Mouse (Mus musculus): Measurements from ENCODE around the gene Cacna2d2. TPM values are rescaled to one million over a fixed set of nuclear protein-coding genes. Genes with fewer than 3 reads are reported as not detected.
A peak's percentile ranks its signal among the peaks of the same experiment; 100 is the strongest.
"Not testable (repeated sequence)": the region's sequence is repeated elsewhere in the genome, so short reads cannot be mapped to it uniquely, and the experiment has no call there.

Gene Cacna2d2
- total and polyA plus RNA-seq, 3 experiments, result 6.9 to 12.1 (median 7.1) TPM

- DNase-seq, result no peak
These were observed 156.3 kb downstream of the Cacna2d2 start for GRCm38 (mm10) chr9:107555701-107556100.

DNA sequence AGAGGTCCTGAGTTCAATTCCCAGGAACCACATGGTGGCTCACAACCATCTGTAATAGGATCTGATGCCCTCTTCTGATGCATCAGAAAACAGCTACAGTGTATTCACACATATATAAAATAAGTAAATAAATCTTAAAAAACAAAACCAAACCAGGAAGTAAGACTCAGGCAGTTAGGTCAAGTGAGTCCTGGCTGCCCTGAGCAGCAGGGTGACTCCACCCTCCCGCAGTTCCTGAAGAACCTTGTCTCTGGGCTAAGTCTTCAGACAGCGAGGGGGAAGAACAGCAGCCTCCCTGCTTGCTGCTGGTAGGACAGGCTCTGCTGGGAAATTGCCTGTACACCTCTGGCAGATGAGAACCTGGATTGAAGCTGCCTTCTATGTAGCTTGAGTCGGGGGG, 156.9 kb downstream of the Cacna2d2 start:
- no peak for DNase-seq

- DNase-seq, result peak; percentile 97
These were observed 163.7 kb downstream of the Cacna2d2 start, which contains the start of gene Tusc2 for GRCm38 (mm10) chr9:107563029-107563581. TSS of gene Tusc2 (plus strand) at chr9:107563255.

DNA sequence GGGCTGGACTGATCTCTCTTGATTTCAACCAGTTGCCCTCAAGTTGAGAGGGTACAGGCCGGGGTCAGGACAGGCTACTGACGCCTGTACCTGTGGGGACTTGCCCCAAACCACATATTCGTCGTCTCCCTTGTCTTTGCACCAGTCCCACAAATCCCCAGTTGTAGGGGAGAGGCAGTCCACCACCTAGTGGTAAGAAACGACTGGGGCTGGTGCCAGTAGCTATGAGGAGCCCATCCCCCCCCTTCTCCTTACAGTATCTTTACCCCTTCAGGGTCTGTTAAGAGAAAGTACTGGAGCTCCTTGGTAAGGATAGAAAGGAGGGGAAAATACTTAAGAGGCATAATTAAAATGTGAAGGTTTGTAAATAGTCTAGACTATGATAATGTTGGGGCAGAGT, 166.1 kb downstream of the Cacna2d2 start:
- not testable (repeated sequence) for DNase-seq

GRCm38 (mm10) chr9:107566041-107566709, 166.8 kb downstream of the Cacna2d2 start:
- DNase-seq, result peak; percentile 88

DNA sequence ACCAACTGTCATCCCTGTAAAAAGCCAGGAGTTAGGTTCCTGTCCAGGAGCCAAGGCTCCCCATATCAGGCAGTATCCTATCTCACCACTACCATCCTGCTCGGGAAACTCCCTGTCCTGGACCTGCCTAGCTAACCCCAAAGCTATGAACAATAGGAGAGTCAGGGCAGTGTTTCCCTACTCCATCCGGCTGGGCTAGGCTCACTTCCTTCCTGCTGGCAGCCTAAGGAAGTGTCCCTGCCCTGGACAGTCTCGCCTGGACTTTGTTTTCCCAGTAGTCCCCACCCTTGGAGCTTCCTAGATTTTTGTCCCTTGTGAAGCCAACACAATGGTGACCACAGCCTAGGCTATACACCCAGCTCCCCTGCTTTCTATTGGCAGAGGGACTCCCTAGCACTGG, 167.4 kb downstream of the Cacna2d2 start:
- DNase-seq, result peak; percentile 61

DNA sequence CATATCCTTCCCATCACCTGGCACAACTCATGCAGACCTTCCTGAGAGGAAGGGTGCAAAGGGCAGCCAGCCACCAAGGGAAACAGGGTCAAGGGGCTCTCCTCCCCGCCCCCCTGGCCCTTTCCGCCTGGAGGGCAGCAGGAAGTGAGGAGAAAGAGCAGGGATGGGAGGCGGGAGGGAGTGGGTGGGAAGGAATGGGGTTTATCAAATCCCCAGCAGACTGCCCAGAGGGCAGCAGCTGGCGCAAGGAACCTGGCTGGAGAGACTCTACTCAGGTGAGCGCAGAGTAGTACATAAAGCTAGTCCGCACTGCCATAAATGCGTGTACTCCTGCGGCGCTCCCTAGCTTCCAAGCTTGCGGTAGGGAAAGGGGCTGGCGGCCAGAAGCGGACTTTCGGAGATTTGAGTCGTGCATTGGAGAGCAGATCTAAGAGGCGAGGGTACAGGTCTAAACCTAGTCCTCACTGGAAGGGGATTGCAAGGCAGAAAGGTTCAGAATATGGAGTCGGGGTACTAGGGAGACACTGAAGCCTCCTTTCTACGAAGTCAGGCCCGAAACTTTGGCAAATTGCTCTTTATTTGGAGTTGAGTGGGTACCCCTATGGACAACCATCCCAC, 168.4 kb downstream of the Cacna2d2 start, which contains the start of gene Hyal2:
Gene Hyal2, plus strand, starts transcription at position 244 of the 618 bp plus-strand sequence.
- DNase-seq, result peak; percentile 76

GRCm38 (mm10) chr9:107568331-107569261, 169.2 kb downstream of the Cacna2d2 start:
- DNase-seq, result peak; percentile 91

GRCm38 (mm10) chr9:107569270-107569669, 169.9 kb downstream of the Cacna2d2 start:
- no peak for DNase-seq

DNA sequence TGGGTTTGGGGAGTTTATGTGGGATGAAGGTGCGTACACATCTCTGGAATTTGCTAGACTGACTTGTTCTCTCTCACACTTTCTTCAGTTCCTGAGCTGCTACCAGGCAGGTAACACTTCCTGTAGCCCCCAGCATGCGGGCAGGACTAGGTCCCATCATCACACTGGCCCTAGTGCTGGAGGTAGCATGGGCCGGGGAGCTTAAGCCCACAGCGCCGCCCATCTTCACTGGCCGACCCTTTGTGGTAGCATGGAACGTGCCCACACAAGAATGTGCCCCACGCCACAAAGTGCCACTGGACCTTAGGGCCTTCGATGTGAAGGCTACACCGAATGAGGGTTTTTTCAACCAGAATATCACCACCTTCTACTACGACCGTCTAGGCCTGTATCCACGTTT, 170.6 kb downstream of the Cacna2d2 start:
- no peak for DNase-seq

GRCm38 (mm10) chr9:107570845-107571244, 171.4 kb downstream of the Cacna2d2 start:
- DNase-seq, result no peak

- no peak for DNase-seq
These were observed 172.3 kb downstream of the Cacna2d2 start for GRCm38 (mm10) chr9:107571534-107572326.

DNA sequence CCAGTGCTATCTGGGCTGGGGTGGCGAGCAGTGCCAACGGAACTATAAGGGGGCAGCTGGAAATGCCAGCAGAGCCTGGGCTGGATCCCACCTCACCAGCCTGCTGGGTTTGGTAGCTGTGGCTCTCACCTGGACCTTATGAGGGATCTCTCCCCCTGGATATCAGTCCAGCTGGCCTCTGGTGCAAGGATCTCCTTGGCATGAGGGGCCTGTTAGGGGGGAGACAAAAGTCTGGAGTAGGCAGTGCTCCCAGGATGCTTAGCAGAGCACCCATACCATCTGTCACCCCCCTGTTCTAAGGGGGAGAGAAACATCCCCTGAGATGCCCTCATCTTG, 172.9 kb downstream of the Cacna2d2 start:
- DNase-seq, result no peak

- DNase-seq, result not testable (repeated sequence)
These were observed 174.4 kb downstream of the Cacna2d2 start for GRCm38 (mm10) chr9:107573774-107574173.

- DNase-seq, result no peak
These were observed 176.4 kb downstream of the Cacna2d2 start for GRCm38 (mm10) chr9:107575579-107576356.

GRCm38 (mm10) chr9:107576357-107577107, 177.1 kb downstream of the Cacna2d2 start, which contains the start of gene Hyal1:
TSS of gene Hyal1 (plus strand) at chr9:107576927.
- peak; percentile 92 for DNase-seq

- peak; percentile 54 for DNase-seq
These were observed 178.5 kb downstream of the Cacna2d2 start for GRCm38 (mm10) chr9:107577871-107578270.

GRCm38 (mm10) chr9:107578587-107578986, 179.2 kb downstream of the Cacna2d2 start, which contains the start of gene Naa80:
TSS of gene Naa80 (plus strand) at chr9:107578887.
- DNase-seq, result no peak
